Mouse (Mus musculus) midbrain, embryonic 16.5 days (tissue): ENCODE results near the gene Tbx21. TPM values are rescaled to one million over a fixed set of nuclear protein-coding genes. Genes with fewer than 3 reads are reported as not detected.

ENCODE experiments used
- ATAC-seq: fragments of 200-750 bp; cut with Nextera tagmentation; 2 replicates; pipeline ENCODE4 v1.8.0; 2017; ENCODE audit warnings: moderate TSS enrichment
- H3K27ac ChIP-seq: fragments of 300-500 bp; sonication (generic); 2 replicates; pipeline ENCODE4 v1.5.1; 2014; ENCODE audit warnings: mild to moderate bottlenecking, low read length, mixed read lengths
- H3K27me3 ChIP-seq: fragments of 300-500 bp; sonication (generic); 2 replicates; pipeline ENCODE4 v1.6.1; 2014; ENCODE audit warnings: low read depth, low read length, mixed read lengths; ENCODE audit not compliant: control insufficient read depth, insufficient read depth
- H3K36me3 ChIP-seq: fragments of 300-500 bp; sonication (generic); 2 replicates; pipeline ENCODE4 v1.6.1; 2014; ENCODE audit warnings: mild to moderate bottlenecking, low read length, moderate library complexity, mixed read lengths; ENCODE audit not compliant: control insufficient read depth, insufficient read depth
- H3K4me1 ChIP-seq: fragments of 300-500 bp; sonication (generic); 2 replicates; pipeline ENCODE4 v1.6.1; 2014; ENCODE audit warnings: mild to moderate bottlenecking, low read length, mixed read lengths; ENCODE audit not compliant: control insufficient read depth, insufficient read depth
- H3K4me2 ChIP-seq: fragments of 300-500 bp; sonication (generic); 2 replicates; pipeline ENCODE4 v1.6.1; 2014; ENCODE audit warnings: mild to moderate bottlenecking, low read length, mixed read lengths
- H3K4me3 ChIP-seq: fragments of 300-500 bp; sonication (generic); 2 replicates; pipeline ENCODE4 v1.5.1; 2014; ENCODE audit warnings: low read depth, mild to moderate bottlenecking, low read length, moderate library complexity, mixed read lengths
- H3K9ac ChIP-seq: fragments of 300-500 bp; sonication (generic); 2 replicates; pipeline ENCODE4 v1.6.1; 2014; ENCODE audit warnings: low read depth, low read length, mixed read lengths
- H3K9me3 ChIP-seq: fragments of 300-500 bp; sonication (generic); replicated peaks from 2 replicates; pipeline ENCODE4 v1.6.1; 2014; ENCODE audit warnings: mild to moderate bottlenecking, low read length, mixed read lengths; ENCODE audit not compliant: control insufficient read depth, poor library complexity, severe bottlenecking
- WGBS: fragments of 180-500 bp; shearing (Covaris S2); extraction: QIAGEN DNeasy Blood & Tissue Kit; methylation state at CpG from one replicate; pipeline ENCODE4 v1.1.7; 2014; 5-methylcytosine and 5-hydroxymethylcytosine counted together
- polyA plus RNA-seq: library from polyadenylated mRNA; unstranded; fragments of >200 nt; fragmentation: Nextera tagmentation; extraction: Ambion mirVana; gene quantifications from 2 replicates; pipeline ENCODE4 v1.2.1, GENCODE M21; 2015

The Tbx21 gene
- polyA plus RNA-seq, 1 experiment from 2014 or later = 0.16 TPM

DNA sequence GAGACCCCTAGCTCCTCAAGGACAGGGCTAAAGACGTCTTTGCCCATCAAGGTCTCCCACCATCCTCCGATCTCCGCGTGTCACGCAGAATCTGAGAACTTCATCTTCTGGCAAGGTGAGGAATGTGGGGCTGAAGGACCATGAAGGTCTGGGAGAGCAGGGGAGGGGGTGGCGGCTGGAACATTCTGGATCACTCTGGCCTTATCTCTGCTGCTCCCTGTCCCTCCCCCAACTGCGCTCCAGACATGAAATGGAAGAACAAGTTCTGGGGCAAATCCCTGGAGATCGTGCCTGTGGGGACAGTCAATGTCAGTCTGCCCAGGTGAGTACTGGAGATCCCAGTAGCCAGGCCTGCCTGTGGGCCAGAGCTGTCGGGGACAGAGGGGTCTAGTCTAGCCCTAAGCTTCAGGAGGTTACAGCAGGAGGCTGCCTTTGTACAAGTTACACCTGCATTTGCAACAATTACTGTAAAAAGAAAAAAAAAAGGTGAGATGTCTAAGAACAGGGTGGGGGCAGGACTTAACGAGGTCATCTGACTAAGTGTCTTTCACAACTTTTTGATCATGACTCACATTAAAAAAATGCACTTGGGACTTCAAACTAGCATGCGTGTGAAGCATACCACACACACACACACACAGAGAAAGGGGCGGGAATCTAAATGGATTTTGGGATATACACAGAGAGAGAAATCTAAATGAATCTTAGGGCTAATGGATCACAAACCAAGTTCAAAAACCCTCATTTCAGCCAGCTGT, 49.4 kb downstream of the Tbx21 start:
- Histone ChIP-seq H3K36me3 (peaks cover 19% of the 10 kb centered on the region), H3K27me3 (no peaks in the 10 kb centered on the region), H3K4me2 (no peak overlapping the region), H3K9ac (no peak overlapping the region), H3K4me1 (no peaks in the 10 kb centered on the region), H3K4me3 (no peak overlapping the region), H3K9me3 (no peaks in the 10 kb centered on the region), H3K27ac (no peak overlapping the region)
- 91% methylated on average over 12 of the region's 12 CpGs for WGBS
- ATAC-seq = no peak

DNA sequence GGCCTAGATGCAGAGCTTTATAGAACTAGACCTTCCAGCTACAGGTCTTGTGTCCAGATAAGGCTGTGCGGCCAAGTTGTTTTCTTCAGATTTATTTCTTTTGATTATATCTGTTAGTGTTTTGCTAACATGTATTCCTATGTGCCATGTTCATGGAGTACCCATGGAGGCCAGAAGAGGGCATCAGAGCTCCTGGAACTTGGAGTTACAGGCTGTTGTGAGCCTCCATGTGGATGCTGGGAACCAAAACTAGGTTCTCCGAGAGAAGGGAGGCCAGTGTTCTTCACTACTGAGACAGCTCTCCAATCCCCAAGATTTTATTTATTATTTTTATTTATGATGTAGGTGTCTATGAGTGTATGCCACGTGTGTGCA, 51.2 kb downstream of the Tbx21 start:
- Histone ChIP-seq H3K9me3 (no peaks in the 10 kb centered on the region), H3K4me1 (no peaks in the 10 kb centered on the region), H3K27me3 (no peaks in the 10 kb centered on the region), H3K9ac (no peak overlapping the region), H3K4me2 (no peak overlapping the region), H3K4me3 (no peak overlapping the region), H3K36me3 (peaks cover 24% of the 10 kb centered on the region), H3K27ac (no peak overlapping the region)
- no peak for ATAC-seq
- 90% methylated on average over 3 of the region's 3 CpGs for WGBS

DNA sequence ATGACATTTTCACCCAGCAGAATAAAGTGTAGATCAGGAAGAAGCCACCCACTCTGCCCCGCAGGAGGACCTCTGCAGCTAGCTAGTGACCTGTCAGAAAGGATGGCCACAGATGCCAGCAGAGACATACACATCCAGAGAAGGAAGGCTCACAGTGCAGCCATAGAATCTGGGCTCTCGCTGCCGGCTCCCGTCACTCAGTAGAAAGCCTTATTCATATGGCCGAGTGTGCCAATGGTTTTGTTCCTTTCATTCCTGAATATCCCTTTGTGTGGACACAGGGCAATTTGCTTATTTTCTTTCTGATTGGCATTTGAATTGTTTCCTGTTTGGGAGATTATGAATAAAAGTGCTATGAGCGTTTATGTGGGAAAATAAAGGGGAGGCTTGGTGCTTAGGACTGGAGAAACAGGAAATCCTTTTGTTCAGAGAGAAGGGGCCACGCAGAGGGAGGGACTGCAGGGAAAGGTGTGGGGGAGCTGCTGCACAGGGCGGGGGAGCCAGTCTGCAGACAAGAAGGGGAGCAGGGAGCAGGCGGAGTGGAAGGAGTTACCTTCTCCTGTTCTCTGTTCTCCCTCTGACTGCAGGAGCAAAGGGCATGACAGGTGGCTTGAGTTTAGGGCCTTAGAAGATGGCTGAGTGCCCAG, 51.7 kb downstream of the Tbx21 start:
- no peak overlapping the region for H3K4me3 ChIP-seq
- H3K36me3 ChIP-seq = peaks cover 24% of the 10 kb centered on the region
- 0 out of 2 replicates have a peak overlapping the region, but pooled peaks have one; percentile 18 for H3K9ac ChIP-seq
- no peak overlapping the region for H3K4me2 ChIP-seq
- H3K9me3 ChIP-seq = no peaks in the 10 kb centered on the region
- H3K27ac ChIP-seq = 0 out of 2 replicates have a peak overlapping the region, but pooled peaks have one; percentile 26
- H3K4me1 ChIP-seq = no peaks in the 10 kb centered on the region
- WGBS = 16% methylated on average over 9 of the region's 9 CpGs
- no peak for ATAC-seq
- H3K27me3 ChIP-seq = no peaks in the 10 kb centered on the region

DNA sequence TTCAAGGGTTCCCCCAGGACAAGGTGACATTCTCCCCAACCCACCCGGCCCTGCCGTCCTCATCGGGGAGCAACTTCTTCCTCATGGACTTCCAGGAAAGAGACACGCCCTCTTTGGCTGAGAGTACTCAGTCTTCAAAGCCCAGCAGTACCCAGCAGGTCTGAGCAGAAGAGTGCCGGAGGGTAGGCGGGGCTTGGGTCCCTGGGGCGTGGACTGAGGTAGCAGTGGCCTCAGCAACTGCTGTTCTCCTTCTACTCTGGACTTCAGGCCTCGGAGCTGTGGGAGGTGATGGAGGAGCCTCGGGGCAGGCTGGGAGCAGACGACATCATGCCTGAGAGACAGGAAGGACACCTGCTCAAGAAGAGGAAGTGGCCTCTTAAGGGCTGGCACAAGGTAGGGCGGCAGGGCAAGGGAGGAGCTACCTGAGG, 62.9 kb downstream of the Tbx21 start:
- H3K4me2 ChIP-seq = no peak overlapping the region; the same call in 1 of the 2 replicates
- no peak overlapping the region for H3K9ac ChIP-seq
- peaks cover 13% of the 10 kb centered on the region for H3K36me3 ChIP-seq
- no peak overlapping the region for H3K4me3 ChIP-seq
- H3K9me3 ChIP-seq = no peaks in the 10 kb centered on the region
- 28% methylated on average over 11 of the region's 11 CpGs for WGBS
- ATAC-seq = no peak
- no peak overlapping the region for H3K27ac ChIP-seq
- H3K27me3 ChIP-seq = no peaks in the 10 kb centered on the region
- H3K4me1 ChIP-seq = peaks cover 20% of the 10 kb centered on the region

DNA sequence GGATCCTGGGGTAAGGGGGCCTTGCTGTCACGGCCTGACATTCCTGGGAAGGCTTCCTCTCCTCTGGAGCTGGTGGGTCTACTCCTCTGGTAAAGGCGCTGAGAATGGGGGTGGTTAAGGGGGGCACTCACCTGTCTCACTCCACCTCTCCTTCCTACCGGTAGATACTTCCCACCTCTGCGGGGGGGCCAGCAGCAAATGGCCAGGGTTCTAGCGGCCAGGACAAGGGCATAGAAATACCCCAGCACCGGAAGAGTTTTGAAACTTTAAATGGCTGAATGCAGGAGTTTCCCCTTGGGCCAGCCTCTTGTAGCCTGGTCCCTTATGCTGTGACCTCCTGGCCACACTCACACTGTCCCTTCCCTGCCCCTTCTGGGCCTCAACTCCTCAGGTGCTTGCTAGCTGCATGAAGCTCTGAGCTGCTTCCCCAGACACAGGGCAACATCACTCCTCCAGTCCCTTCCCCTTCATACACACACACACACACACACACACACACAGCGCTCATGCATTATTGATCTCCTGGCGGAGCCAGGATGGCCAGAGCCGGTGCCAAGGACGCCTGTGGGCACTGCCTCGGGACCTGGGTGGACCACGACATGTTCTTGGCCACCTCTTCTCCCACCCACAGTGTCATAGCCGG, 64.1 kb downstream of the Tbx21 start:
- H3K27ac ChIP-seq = peak overlapping the region; percentile 72
- peak overlapping the region; percentile 74 for H3K4me3 ChIP-seq
- H3K4me2 ChIP-seq = peak overlapping the region; percentile 85
- ATAC-seq = peak; percentile 23; the same call in 1 of the 2 replicates
- H3K4me1 ChIP-seq = peaks cover 20% of the 10 kb centered on the region
- peak overlapping the region; percentile 84 for H3K9ac ChIP-seq
- H3K9me3 ChIP-seq = no peaks in the 10 kb centered on the region
- peaks cover 13% of the 10 kb centered on the region for H3K36me3 ChIP-seq
- 21% methylated on average over 13 of the region's 13 CpGs for WGBS
- H3K27me3 ChIP-seq = no peaks in the 10 kb centered on the region

DNA sequence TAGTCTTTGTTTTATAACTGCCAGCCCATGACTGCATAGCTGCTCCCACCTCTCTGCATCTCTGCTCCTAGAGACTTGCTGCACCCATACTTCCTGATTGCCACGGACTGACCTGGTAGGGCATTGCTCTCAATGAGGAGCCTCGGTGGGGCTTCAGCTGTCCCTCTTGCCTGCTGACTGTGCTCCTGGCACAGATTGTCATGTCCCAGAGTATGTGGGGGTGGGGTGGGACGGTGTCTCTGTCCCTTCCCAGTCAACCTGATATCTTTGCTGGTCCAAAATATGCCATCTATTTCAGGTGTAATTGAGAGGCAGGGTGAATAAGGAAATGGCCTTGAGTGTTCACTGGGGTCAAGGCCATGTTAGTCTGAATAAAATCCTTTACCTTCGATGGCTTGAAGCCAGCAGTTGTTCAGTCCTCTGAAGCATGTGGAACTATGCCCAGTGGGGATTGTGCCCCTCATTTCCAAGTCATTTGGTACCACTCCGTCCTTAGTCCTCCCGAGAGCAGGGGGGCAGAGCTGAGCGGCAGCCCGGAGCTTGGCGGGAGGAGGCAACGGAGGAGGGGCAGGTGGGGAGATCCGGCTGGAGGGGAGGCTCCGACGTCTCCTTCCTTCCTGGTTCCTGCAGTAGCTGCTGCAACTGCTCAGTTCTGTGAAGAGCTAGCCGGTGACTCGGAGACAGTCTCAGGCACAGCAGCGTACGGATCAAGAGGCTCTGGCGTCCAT, 64.8 kb downstream of the Tbx21 start, which contains the start of gene Osbpl7:
Gene Osbpl7 (plus strand): TSS at position 413 of the 728 bp plus-strand sequence.
- ATAC-seq = peak; percentile 90
- Histone ChIP-seq H3K4me3 (peak within 1 kb of the TSS; percentile 74), H3K4me1 (peaks cover 20% of the 10 kb centered on the region), H3K36me3 (peaks cover 13% of the 10 kb centered on the region; the same call in 1 of the 2 replicates), H3K27me3 (no peaks in the 10 kb centered on the region), H3K27ac (peak within 1 kb of the TSS; percentile 72), H3K9ac (peak within 1 kb of the TSS; percentile 84), H3K4me2 (peak within 1 kb of the TSS; percentile 85), H3K9me3 (no peaks in the 10 kb centered on the region)
- WGBS = 5% methylated on average over 18 of the region's 18 CpGs

DNA sequence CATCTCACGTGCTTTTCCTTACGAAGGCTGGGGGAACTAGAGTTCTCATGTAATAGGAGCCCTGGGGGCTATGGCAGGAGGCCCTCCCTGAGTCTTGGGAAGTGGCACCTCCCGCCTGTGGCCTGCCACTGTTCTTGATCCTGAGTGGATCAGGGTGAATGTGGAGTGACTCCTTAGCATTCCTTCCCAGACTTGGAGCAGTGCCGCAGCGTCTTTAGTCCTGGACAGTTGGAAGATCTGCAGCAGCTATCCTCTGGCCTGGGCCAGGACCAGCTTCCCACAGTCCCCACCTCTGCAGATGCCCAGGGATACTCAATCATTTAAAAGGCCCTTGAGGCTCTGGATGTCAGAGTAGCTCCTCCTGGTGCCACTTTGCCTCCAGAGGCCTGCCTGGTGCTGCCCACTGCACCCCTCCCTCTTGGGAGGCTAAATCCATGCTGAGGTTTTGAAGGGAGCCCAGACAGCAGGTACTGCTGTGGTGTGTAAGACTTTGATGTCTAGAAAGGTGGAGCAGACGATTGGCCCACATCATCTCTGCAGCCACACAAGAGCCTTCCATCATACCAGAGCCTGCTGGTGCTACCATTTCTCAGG, 65.5 kb downstream of the Tbx21 start:
- no peaks in the 10 kb centered on the region for H3K9me3 ChIP-seq
- WGBS = 89% methylated on average over 6 of the region's 6 CpGs
- H3K27me3 ChIP-seq = no peaks in the 10 kb centered on the region
- H3K4me3 ChIP-seq = no peak overlapping the region
- peaks cover 6% of the 10 kb centered on the region; the same call in 1 of the 2 replicates for H3K36me3 ChIP-seq
- H3K27ac ChIP-seq = no peak overlapping the region
- no peak for ATAC-seq
- peaks cover 20% of the 10 kb centered on the region for H3K4me1 ChIP-seq
- no peak overlapping the region for H3K4me2 ChIP-seq
- no peak overlapping the region for H3K9ac ChIP-seq

DNA sequence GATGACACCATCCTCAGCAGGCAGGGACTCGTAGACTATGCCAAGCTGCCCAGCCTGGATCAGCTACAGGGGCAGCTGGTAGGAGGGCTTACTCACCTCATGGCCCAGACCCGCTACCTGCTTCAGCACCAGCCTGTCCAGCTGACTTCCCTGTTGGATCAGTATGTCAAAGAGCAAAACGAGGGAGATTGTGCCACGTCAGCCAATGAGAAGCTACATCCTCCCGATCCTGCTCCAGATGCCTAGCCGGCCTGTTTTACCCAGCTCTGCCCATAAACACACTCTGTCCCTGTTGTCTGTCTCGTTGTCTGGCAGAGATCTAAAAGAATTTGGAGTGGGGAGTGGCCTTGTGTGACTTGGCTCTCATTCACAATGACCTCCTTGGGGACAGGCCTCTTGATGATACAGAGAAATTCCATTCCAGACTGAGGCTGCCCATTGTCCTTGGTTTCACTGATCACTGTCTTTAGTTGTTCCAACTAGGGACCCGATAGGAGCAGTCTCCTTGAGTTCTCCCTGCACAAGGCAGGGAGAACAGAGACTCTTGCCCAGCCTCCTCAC, 67.0 kb downstream of the Tbx21 start:
- Histone ChIP-seq H3K36me3 (peaks cover 2% of the 10 kb centered on the region; the same call in 1 of the 2 replicates), H3K9me3 (no peaks in the 10 kb centered on the region), H3K4me2 (no peak overlapping the region), H3K27me3 (no peaks in the 10 kb centered on the region), H3K27ac (no peak overlapping the region), H3K4me1 (peaks cover 20% of the 10 kb centered on the region), H3K4me3 (no peak overlapping the region), H3K9ac (no peak overlapping the region)
- WGBS = 86% methylated on average over 8 of the region's 8 CpGs
- ATAC-seq = no peak
